Mouse (Mus musculus) hindbrain, embryonic 14.5 days (tissue): ENCODE data around the gene Chit1. TPM values are rescaled to one million over a fixed set of nuclear protein-coding genes. Genes with fewer than 3 reads are reported as not detected.

Experiments
- ATAC-seq: fragments of 200-750 bp; cut with Nextera tagmentation; 2 replicates; pipeline ENCODE4 v1.8.0; 2017; ENCODE audit warnings: moderate number of reproducible peaks, mild to moderate bottlenecking, moderate TSS enrichment, moderate library complexity; ENCODE audit not compliant: low FRiP score
- DNase-seq: peaks from one replicate; pipeline ENCODE4 v3.0.0-alpha.2; 2015; ENCODE audit warnings: low spot score
- H3K27ac ChIP-seq: fragments of 300-500 bp; sonication (generic); 2 replicates; pipeline ENCODE4 v1.5.1; 2014; ENCODE audit warnings: mild to moderate bottlenecking, moderate library complexity
- H3K27me3 ChIP-seq: fragments of 300-500 bp; sonication (generic); 2 replicates; pipeline ENCODE4 v1.6.1; 2014; ENCODE audit warnings: mild to moderate bottlenecking, low read length, mixed read lengths; ENCODE audit not compliant: control insufficient read depth, insufficient read depth
- H3K36me3 ChIP-seq: fragments of 300-500 bp; sonication (generic); replicated peaks from 2 replicates; pipeline ENCODE4 v1.6.1; 2014; ENCODE audit not compliant: control insufficient read depth, insufficient read depth
- H3K4me1 ChIP-seq: fragments of 300-500 bp; sonication (generic); replicated peaks from 2 replicates; pipeline ENCODE4 v1.6.1; 2014; ENCODE audit warnings: antibody characterized with exemption, low read length, mixed read lengths; ENCODE audit not compliant: control insufficient read depth, insufficient read depth
- H3K4me2 ChIP-seq: fragments of 300-500 bp; sonication (generic); replicated peaks from 2 replicates; pipeline ENCODE4 v1.6.1; 2014; ENCODE audit warnings: mild to moderate bottlenecking, moderate library complexity
- H3K4me3 ChIP-seq: fragments of 300-500 bp; sonication (generic); replicated peaks from 2 replicates; pipeline ENCODE4 v1.5.1; 2014; ENCODE audit warnings: mild to moderate bottlenecking, low read length
- H3K9ac ChIP-seq: fragments of 300-500 bp; sonication (generic); 2 replicates; pipeline ENCODE4 v1.6.1; 2014
- H3K9me3 ChIP-seq: fragments of 300-500 bp; sonication (generic); 2 replicates; pipeline ENCODE4 v1.6.1; 2016; ENCODE audit warnings: low read length; ENCODE audit not compliant: control insufficient read depth
- WGBS: fragments of 180-500 bp; shearing (Covaris S2); extraction: QIAGEN DNeasy Blood & Tissue Kit; methylation state at CpG from one replicate; pipeline ENCODE4 v1.1.7; 2014; 5-methylcytosine and 5-hydroxymethylcytosine counted together
- polyA plus RNA-seq: library from polyadenylated mRNA; unstranded; fragments of >200 nt; fragmentation: Nextera tagmentation; extraction: Ambion mirVana; gene quantifications from 2 replicates; pipeline ENCODE4 v1.2.1, GENCODE M21; 2014

The Chit1 gene
- polyA plus RNA-seq, 1 experiment from 2014 or later, result 0.23 TPM

DNA sequence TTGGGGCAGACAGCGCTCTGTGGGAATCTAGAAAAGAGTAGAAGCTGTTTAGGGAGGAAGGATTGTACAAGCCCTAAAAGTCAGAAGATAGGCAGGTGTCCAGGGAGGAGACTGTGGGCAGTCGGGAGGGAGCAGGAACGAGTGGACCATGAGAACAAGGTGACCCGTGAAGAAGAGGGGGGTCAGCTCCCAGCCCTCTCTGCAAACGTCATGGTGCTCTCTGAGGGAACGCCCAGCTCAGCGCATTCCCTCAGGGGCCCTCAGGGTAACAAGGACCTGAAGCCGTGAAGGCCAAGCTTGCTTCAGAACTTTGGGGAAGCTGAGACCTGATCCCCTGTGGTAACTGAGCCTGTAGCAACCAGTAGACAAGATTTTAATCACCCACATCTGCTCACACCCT lies 39.0 kb downstream of the Chit1 start:
- ATAC-seq (no peak), DNase-seq (no peak)
- Histone ChIP-seq H3K9me3 (no peaks in the 10 kb centered on the region), H3K36me3 (no peaks in the 10 kb centered on the region), H3K27me3 (no peaks in the 10 kb centered on the region), H3K4me2 (no peak overlapping the region), H3K4me1 (no peaks in the 10 kb centered on the region), H3K27ac (no peak overlapping the region), H3K9ac (no peak overlapping the region), H3K4me3 (no peak overlapping the region)
- WGBS, result 62% methylated on average over 8 of the region's 8 CpGs

DNA sequence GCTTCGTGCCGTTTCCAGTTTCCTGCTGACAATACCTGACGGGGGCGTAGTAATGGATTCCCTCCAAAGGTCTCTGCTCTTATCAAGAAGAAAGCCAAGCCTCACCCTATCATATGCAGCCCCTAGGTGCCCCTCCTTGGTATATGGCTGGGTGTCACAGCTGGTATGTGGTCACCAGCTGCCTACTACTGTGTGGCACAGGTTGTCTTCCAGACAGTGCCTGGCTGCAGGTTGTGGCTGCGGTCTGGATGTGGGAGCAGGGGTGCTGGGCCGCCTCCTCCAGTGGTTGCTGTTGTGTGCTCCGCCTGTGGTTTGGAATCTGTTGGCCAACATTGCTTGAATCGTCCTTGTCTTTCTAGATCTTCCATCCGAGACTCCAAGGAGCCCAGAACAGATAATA lies 39.7 kb downstream of the Chit1 start:
- Histone ChIP-seq H3K27ac (no peak overlapping the region), H3K9me3 (no peaks in the 10 kb centered on the region), H3K9ac (no peak overlapping the region), H3K27me3 (no peaks in the 10 kb centered on the region), H3K4me2 (no peak overlapping the region), H3K4me3 (no peak overlapping the region), H3K36me3 (no peaks in the 10 kb centered on the region), H3K4me1 (no peaks in the 10 kb centered on the region)
- DNase-seq (no peak), ATAC-seq (no peak)
- WGBS, result 94% methylated on average over 9 of the region's 9 CpGs

DNA sequence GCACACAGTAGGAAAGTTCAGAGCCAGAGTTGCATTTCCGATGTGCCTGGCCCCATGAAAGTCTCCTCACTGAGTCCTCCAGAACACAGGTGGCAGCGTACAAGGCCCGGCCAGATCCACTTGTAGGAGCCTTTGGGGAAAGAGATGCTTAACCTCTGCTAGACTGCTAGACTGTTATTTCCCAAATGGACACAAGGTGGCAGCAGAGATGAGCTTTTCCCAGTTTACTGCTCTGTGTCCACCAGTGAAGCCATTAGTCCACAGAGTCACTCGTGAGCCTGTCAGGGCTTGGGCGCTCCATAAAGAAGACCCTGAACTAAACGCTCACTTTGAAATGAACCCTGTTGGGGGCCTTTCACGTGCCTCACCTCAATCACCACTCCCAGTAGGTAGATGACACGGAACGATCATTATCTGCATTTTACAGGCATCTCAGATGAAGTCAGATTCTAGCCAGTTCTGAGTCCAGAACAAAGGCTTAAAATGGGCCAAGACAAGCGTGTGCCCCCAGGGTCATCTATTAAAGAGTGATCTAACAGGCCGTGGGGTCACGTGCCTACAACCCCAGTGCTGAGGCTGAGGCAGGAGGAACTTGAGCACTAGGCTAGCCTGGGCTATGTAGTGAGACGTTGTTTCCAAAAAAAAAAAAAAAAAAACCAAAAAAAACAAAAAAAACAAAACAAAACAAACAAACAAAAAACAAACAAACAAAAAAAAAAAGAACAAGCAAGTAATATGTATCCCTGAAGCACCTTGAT lies 40.8 kb downstream of the Chit1 start:
- H3K4me2 ChIP-seq, result no peak overlapping the region
- 36% methylated on average over 13 of the region's 13 CpGs for WGBS

DNA sequence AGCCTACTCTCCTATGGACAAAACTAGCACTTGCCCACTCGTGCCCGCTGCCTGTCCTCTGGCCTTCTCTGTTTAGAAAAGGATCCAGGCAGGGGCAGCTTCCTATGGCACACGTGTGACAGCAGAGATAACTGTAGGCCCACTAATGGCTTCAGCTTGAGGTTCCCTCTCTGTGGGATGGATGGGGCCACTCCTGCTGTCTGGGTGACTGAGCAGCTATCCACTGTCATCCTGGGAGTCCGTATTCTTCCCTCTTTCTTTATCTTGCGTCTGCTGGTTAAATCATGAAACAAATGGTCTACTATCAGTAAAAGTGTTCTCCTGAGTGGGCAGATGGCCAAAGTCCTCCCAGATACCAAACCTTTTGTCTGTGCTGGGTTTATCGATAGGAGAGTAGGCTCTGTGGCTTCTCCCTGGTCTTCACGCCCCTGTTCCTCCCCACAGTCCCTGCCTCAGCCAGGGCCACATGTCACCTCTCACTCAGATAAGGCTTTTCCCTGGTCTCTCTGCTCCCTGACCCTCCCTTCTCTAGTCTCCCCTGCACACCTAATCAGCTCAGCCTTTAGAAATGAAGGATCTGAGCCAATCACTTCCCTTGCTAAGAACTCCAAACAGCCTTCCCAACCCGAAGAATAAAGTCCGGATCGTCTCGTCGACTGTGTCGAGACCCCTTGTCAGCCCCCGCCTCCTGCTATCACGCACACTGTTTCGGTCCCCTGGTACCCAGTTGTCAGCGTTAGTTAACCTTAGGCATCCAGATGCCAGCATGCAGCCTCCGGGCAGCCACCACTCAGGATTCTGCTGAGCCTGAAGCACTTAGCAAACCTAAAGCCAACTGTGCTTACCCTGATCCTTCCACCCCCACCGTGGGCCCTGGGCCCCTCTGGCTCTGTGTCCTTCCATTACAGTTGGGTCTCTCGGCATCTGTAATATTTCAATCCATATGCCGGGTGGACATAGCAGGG lies 41.9 kb downstream of the Chit1 start:
- H3K4me2 ChIP-seq, result no peak overlapping the region
- no peaks in the 10 kb centered on the region for H3K36me3 ChIP-seq
- H3K9ac ChIP-seq, result no peak overlapping the region
- no peaks in the 10 kb centered on the region for H3K9me3 ChIP-seq
- H3K4me1 ChIP-seq, result no peaks in the 10 kb centered on the region
- no peaks in the 10 kb centered on the region for H3K27me3 ChIP-seq
- no peak overlapping the region for H3K27ac ChIP-seq
- no peak overlapping the region for H3K4me3 ChIP-seq
- 77% methylated on average over 21 of the region's 21 CpGs for WGBS
- DNase-seq (no peak), ATAC-seq (no peak)

More for the DNA sequence above, 40.8 kb downstream of the Chit1 start:
- peak; percentile 99 for DNase-seq
- no peak overlapping the region for H3K27ac ChIP-seq
- no peaks in the 10 kb centered on the region for H3K36me3 ChIP-seq
- H3K9ac ChIP-seq, result no peak overlapping the region
- H3K4me1 ChIP-seq, result no peaks in the 10 kb centered on the region
- ATAC-seq, result peak; percentile 84
- no peaks in the 10 kb centered on the region for H3K9me3 ChIP-seq
- H3K4me3 ChIP-seq, result no peak overlapping the region
- H3K27me3 ChIP-seq, result no peaks in the 10 kb centered on the region

DNA sequence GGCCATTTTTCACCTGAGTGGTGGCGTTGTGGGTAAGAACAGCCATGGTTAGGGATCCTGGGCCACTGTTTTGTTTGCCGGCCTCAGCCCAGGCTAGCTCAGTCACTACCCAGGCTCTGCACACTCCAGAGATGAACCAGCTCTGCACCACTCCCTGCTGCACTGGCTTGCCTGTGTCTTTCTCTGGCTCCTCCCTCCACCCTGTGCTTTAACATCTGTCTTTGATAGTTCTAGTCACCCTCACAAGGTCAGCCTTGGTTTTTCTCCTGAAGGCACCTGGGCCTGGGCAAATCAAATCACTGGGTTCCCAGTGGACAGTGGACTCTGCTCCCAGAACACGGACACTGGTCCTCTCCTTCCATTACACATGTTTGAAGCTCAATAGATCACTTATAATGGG lies 43.1 kb downstream of the Chit1 start:
- no peak overlapping the region for H3K27ac ChIP-seq
- no peak for DNase-seq
- no peaks in the 10 kb centered on the region for H3K9me3 ChIP-seq
- H3K4me1 ChIP-seq, result no peaks in the 10 kb centered on the region
- 85% methylated on average over 3 of the region's 3 CpGs for WGBS
- no peak overlapping the region for H3K9ac ChIP-seq
- no peak overlapping the region for H3K4me3 ChIP-seq
- no peak overlapping the region for H3K4me2 ChIP-seq
- no peak for ATAC-seq
- H3K27me3 ChIP-seq, result no peaks in the 10 kb centered on the region
- no peaks in the 10 kb centered on the region for H3K36me3 ChIP-seq

DNA sequence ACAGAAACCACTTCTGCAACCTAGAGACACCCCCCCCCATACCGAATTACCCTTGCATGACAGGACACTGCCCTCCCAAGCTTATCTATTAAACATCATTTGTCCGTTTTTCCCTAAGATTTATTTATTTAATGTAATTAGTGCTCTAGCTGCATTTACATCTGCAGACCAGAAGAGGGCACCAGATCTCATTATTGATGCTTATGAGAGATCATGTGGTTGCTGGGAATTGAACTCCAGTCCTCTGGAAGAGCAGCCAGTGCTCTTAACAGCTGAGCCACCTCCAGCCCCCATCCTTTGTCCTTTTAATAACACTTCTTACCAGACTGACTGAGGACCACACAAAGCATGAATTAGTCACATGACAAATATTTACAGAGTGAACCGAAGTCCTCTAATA lies 43.6 kb downstream of the Chit1 start:
- no peaks in the 10 kb centered on the region for H3K9me3 ChIP-seq

DNA sequence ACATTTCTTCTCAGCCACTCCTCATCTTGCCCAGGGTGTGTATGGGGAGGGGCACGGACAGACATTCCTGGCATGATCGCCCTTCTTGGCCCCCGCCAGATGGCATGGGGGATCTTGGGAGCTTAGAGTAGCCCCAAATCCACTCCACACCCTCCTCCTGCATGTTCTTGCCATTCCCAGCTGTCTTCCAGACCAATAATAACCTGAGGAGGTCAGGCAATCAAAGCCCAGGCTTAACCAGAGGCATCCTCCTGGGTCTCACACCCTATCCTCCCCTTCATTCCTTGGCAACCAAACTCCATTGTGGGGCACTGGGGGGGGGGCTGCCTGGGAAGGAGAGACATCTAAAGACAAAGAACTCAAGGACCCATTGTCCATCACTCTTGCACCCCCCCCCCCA lies 49.4 kb downstream of the Chit1 start:
- Histone ChIP-seq H3K36me3 (no peaks in the 10 kb centered on the region), H3K4me2 (no peak overlapping the region), H3K4me1 (no peaks in the 10 kb centered on the region), H3K27me3 (no peaks in the 10 kb centered on the region), H3K4me3 (no peak overlapping the region), H3K27ac (no peak overlapping the region), H3K9me3 (no peaks in the 10 kb centered on the region), H3K9ac (no peak overlapping the region)
- WGBS, result 94% methylated on average over 3 of the region's 3 CpGs
- DNase-seq (no peak), ATAC-seq (no peak)

More for the DNA sequence above, 43.6 kb downstream of the Chit1 start:
- H3K4me1 ChIP-seq, result no peaks in the 10 kb centered on the region
- H3K27me3 ChIP-seq, result no peaks in the 10 kb centered on the region
- no peak overlapping the region for H3K4me2 ChIP-seq
- ATAC-seq (no peak), DNase-seq (no peak)
- no peak overlapping the region for H3K9ac ChIP-seq
- 59% methylated on average over 3 of the region's 3 CpGs for WGBS
- H3K4me3 ChIP-seq, result no peak overlapping the region
- H3K36me3 ChIP-seq, result no peaks in the 10 kb centered on the region
- no peak overlapping the region for H3K27ac ChIP-seq

DNA sequence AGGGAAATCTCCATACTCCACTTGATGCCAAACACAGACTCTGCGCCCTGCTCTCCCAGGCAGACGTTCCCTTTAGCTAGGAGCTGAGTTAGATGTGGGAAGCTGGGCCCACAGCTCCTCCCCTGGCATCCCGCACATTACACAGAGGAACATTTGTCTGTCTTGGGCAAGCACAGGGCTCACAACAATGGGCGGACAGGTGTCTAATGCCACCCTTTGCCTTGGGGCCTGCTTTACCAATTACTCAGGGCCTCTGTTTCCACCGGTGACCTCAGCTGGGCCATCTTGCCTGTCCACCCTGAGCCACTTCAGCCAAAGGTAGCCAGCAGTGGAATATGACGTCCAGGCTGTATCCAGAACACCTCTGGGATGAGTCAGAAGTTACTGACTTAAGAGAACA lies 50.4 kb downstream of the Chit1 start:
- no peak overlapping the region for H3K4me2 ChIP-seq
- 79% methylated on average over 6 of the region's 6 CpGs for WGBS
- no peaks in the 10 kb centered on the region for H3K27me3 ChIP-seq
- H3K4me3 ChIP-seq, result no peak overlapping the region
- H3K4me1 ChIP-seq, result no peaks in the 10 kb centered on the region
- no peak overlapping the region for H3K9ac ChIP-seq
- ATAC-seq (no peak), DNase-seq (no peak)
- H3K27ac ChIP-seq, result no peak overlapping the region
- H3K36me3 ChIP-seq, result no peaks in the 10 kb centered on the region
- no peaks in the 10 kb centered on the region for H3K9me3 ChIP-seq

DNA sequence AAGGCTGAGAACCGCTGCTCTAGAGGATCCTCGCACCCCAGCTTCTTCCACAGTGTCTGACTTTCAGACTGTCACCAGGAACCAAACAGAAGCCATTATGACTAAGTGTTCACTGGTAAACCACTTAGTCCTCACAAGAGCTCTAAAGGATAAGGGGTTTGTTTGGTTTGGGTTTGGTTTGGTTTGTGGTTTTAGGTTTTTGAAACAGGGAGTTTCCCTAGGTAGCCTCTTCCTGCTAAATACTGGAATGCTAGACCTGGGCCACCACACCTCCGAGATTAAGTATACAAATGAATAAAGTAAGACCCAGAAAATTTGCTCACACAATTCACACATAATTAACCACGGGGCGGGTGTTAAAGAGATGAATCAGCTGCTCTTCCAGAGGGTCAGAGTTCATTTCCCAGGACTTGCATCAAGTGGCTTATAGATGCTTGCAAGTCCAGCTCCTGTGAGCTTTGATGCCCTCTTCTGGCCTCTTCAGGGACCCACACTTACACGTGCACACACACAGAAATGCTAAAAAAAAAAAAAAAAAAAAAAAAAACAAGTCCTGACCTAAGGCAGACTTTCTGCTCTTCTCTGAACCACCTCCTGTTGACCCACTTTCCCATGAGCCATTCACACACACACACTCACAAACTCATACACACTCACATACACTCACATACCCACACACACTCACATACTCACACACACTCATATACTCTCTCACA lies 51.6 kb downstream of the Chit1 start:
- H3K4me3 ChIP-seq, result no peak overlapping the region
- DNase-seq (no peak), ATAC-seq (no peak)
- H3K4me1 ChIP-seq, result no peaks in the 10 kb centered on the region
- H3K9me3 ChIP-seq, result no peaks in the 10 kb centered on the region
- H3K36me3 ChIP-seq, result no peaks in the 10 kb centered on the region
- no peak overlapping the region for H3K27ac ChIP-seq
- H3K4me2 ChIP-seq, result no peak overlapping the region
- no peak overlapping the region for H3K9ac ChIP-seq
- WGBS, result 82% methylated on average over 6 of the region's 6 CpGs
- H3K27me3 ChIP-seq, result no peaks in the 10 kb centered on the region
